Mouse (Mus musculus) lung, embryonic 14.5 days (tissue): ENCODE results near the gene Klri1. TPM values are rescaled to one million over a fixed set of nuclear protein-coding genes. Genes with fewer than 3 reads are reported as not detected.
"Not testable (repeated sequence)": the region's sequence is repeated elsewhere in the genome, so short reads cannot be mapped to it uniquely, and the experiment has no call there.

Experiments
- ATAC-seq: fragments of 200-750 bp; cut with Nextera tagmentation; 2 replicates; pipeline ENCODE4 v1.8.0; 2017; ENCODE audit warnings: mild to moderate bottlenecking, moderate TSS enrichment, moderate library complexity; ENCODE audit not compliant: insufficient read depth
- DNase-seq: peaks from one replicate; pipeline ENCODE4 v3.0.0-alpha.2; 2015
- H3K27ac ChIP-seq: fragments of 300-500 bp; sonication (generic); 2 replicates; pipeline ENCODE4 v1.5.1; 2014; ENCODE audit warnings: low read depth, mild to moderate bottlenecking, moderate library complexity
- H3K27me3 ChIP-seq: fragments of 300-500 bp; sonication (generic); 2 replicates; pipeline ENCODE4 v1.6.1; 2014; ENCODE audit warnings: low read length, control low read depth; ENCODE audit not compliant: insufficient read depth
- H3K36me3 ChIP-seq: fragments of 300-500 bp; sonication (generic); 2 replicates; pipeline ENCODE4 v1.6.1; 2014; ENCODE audit warnings: control low read depth; ENCODE audit not compliant: insufficient read depth
- H3K4me1 ChIP-seq: fragments of 300-500 bp; sonication (generic); 2 replicates; pipeline ENCODE4 v1.6.1; 2014; ENCODE audit warnings: antibody characterized with exemption, control low read depth; ENCODE audit not compliant: insufficient read depth
- H3K4me2 ChIP-seq: fragments of 300-500 bp; sonication (generic); 2 replicates; pipeline ENCODE4 v1.6.1; 2014; ENCODE audit warnings: mild to moderate bottlenecking
- H3K4me3 ChIP-seq: fragments of 300-500 bp; sonication (generic); 2 replicates; pipeline ENCODE4 v1.5.1; 2014; ENCODE audit warnings: low read depth, low read length
- H3K9ac ChIP-seq: fragments of 300-500 bp; sonication (generic); 2 replicates; pipeline ENCODE4 v1.6.1; 2014
- H3K9me3 ChIP-seq: fragments of 300-500 bp; sonication (generic); 2 replicates; pipeline ENCODE4 v1.6.1; 2016; ENCODE audit warnings: low read depth, low read length, control low read depth
- CTCF ChIP-seq: IDR thresholded peaks from 2 replicates; pipeline ENCODE4 v1.5.1; 2016; ENCODE audit warnings: antibody characterized with exemption, low read depth
- WGBS: fragments of 180-500 bp; shearing (Covaris S2); extraction: QIAGEN DNeasy Blood & Tissue Kit; methylation state at CpG from one replicate; pipeline ENCODE4 v1.1.7; 2014; 5-methylcytosine and 5-hydroxymethylcytosine counted together
- microRNA-seq: library from miRNA; unstranded; fragments of <30 nt; microRNA quantifications from one replicate; pipeline ENCODE4, GENCODE M21; 2016; ENCODE audit warnings: borderline number of aligned reads
- polyA plus RNA-seq: library from polyadenylated mRNA; unstranded; fragments of >200 nt; fragmentation: Nextera tagmentation; extraction: Ambion mirVana; gene quantifications from 2 replicates; pipeline ENCODE4 v1.2.1, GENCODE M21; 2014

The Klri1 gene
- polyA plus RNA-seq, 1 experiment from 2014 or later = not detected

DNA sequence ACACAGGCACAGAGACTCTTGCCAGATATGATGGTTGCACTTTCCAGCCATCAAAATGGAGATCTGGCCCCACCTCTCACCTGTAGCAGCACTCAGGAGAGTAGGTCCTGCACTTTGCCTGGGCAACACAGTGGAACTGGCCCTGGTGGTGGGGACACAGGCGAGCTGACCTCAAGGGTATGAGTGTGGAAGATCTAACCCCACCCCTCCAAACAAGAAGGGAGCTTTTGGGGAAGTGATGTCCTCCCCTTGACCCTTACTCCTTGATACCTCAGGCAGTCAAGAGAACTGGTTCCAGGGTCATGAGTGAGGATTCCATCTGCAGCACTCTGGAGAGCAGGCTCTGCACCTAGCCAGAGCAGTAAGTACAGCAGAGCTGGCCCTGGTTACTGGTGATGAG lies 4.5 kb upstream of the Klri1 start:
- Histone ChIP-seq H3K9me3 (no peaks in the 10 kb centered on the region), H3K4me3 (no peak overlapping the region), H3K9ac (no peak overlapping the region), H3K4me2 (no peak overlapping the region), H3K36me3 (no peaks in the 10 kb centered on the region), H3K27me3 (no peaks in the 10 kb centered on the region), H3K4me1 (no peaks in the 10 kb centered on the region), H3K27ac (no peak overlapping the region)
- no peak for ATAC-seq
- DNase-seq = no peak
- WGBS = 45% methylated on average over 1 of the region's 1 CpGs
- no peak for TF ChIP-seq CTCF

DNA sequence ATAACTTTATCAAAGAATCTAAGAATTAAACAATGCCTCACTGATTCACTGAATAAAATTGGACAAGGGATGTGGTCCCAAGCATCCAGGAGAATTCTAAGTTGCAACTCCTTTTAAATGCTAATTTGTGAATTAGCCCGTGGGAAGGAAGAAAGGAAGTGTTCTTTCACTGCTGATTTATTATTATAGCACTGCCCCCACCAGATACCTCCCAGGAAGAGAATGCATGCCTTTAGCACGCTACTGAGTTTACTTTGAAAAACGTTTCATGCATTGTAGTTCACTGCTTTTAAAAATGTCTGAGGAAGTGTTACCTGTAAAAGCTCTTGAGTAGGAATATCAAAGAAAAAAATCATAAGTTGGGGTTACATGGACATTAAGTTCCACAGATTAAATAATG lies 3.6 kb upstream of the Klri1 start:
- Histone ChIP-seq H3K4me2 (no peak overlapping the region), H3K27me3 (no peaks in the 10 kb centered on the region), H3K36me3 (no peaks in the 10 kb centered on the region), H3K4me3 (no peak overlapping the region), H3K27ac (no peak overlapping the region), H3K4me1 (no peaks in the 10 kb centered on the region), H3K9ac (no peak overlapping the region), H3K9me3 (no peaks in the 10 kb centered on the region)
- whole genome bisulfite sequencing = 24% methylated on average over 3 of the region's 3 CpGs
- DNase-seq (no peak), ATAC-seq (no peak)
- TF ChIP-seq CTCF = no peak

DNA sequence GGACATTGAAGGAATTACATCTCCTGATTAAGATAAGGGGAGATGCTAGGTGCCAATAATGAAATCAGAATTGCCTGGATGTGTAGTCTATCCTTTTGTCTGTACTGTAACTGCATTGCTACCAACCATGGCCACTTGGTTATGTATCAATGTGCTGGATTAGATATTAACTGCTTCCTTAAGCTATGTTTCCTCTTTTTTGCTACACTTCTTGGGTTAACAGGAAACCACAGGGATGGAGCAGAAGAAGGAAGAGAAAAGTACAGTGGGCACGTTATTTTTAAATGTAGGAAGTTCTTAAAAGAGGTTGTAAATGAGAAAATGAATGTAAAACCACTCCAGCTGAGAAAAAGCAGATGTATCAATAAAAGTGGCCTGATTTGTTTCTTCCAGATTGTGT lies 3.4 kb downstream of the Klri1 start:
- ATAC-seq = no peak
- Histone ChIP-seq H3K4me1 (no peaks in the 10 kb centered on the region), H3K9ac (no peak overlapping the region), H3K4me3 (no peak overlapping the region), H3K27me3 (no peaks in the 10 kb centered on the region), H3K36me3 (no peaks in the 10 kb centered on the region), H3K4me2 (no peak overlapping the region), H3K9me3 (no peaks in the 10 kb centered on the region), H3K27ac (no peak overlapping the region)
- 26% methylated on average over 1 of the region's 1 CpGs for WGBS
- no peak for DNase-seq
- no peak for TF ChIP-seq CTCF

DNA sequence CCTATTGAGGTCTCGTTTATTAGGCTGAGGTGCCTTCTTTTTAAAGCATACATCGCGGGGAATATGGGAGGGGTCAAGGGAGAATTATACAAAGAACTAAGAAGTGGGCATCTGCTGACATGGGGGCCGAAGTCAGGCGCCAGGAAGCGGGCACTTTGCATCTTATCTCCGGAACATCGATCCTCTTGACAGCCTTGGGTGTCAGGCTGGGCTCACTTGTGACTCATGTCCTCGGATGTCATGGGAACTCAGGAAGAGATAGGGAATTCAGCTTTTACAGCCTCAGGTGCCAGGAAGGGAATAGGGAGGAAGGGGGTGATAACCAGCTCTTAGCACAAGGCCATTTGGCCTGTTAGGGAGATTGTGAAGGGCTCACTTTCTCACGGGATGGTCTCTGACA lies 25.5 kb downstream of the Klri1 start:
- not testable (repeated sequence) for H3K4me1 ChIP-seq, H3K27me3 ChIP-seq, H3K36me3 ChIP-seq, H3K9me3 ChIP-seq, H3K27ac ChIP-seq, DNase-seq, H3K4me3 ChIP-seq, ATAC-seq, H3K9ac ChIP-seq, H3K4me2 ChIP-seq
- 66% methylated on average over 10 of the region's 10 CpGs for WGBS

DNA sequence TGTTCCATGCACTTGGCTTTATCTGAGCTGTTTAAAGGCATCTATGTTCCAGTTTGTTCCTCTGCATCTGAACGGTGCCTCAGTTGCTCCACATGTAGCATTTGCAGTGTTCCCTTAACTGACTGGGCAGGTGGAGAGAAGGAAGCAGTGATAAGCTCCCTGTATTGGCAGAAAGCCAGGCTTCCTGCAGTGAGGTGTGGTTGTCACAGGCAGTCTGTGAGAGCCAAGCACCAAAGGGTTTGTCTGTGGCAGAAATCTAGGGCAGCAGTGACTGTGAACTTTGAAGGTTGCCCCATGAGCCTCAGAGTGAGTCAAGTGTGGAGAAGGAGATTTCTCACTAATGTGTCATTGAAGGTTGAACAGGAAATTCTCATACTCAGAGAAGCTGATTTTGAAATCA lies 36.6 kb downstream of the Klri1 start:
- H3K36me3 ChIP-seq = no peaks in the 10 kb centered on the region
- H3K27ac ChIP-seq = no peak overlapping the region
- H3K4me3 ChIP-seq = no peak overlapping the region
- no peak overlapping the region for H3K9ac ChIP-seq
- DNase-seq (peak; percentile 3), ATAC-seq (no peak)
- no peak overlapping the region for H3K4me2 ChIP-seq
- TF ChIP-seq CTCF = no peak
- WGBS = 56% methylated on average over 1 of the region's 1 CpGs
- H3K9me3 ChIP-seq = no peaks in the 10 kb centered on the region
- H3K4me1 ChIP-seq = no peaks in the 10 kb centered on the region
- no peaks in the 10 kb centered on the region for H3K27me3 ChIP-seq

DNA sequence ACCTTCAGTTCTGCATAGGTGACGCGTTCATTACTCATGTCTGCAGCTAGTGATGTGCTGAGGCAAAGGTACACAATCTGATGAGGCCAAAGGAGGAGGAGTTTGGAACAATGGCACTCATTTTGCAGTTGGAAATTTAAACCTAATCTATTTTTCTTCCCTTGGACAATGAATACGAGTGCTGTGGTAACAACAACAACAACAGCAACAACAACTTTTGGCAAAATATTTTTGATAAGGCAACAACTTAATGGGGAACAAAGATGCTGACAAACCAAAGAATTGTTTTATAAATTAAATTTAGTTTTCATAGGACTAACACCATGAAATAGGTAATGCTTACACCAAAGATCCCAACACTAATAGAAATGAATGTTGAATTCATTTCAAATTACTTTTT lies 38.1 kb downstream of the Klri1 start, which contains the start of gene Klrc1:
Klrc1 (minus strand) TSS at position 101 of the 400 bp plus-strand sequence.
- no peak for ATAC-seq
- Histone ChIP-seq H3K9me3 (no peaks in the 10 kb centered on the region), H3K4me2 (no peak within 1 kb of the TSS), H3K36me3 (no peaks in the 10 kb centered on the region), H3K4me3 (no peak within 1 kb of the TSS), H3K9ac (no peak within 1 kb of the TSS), H3K27ac (no peak within 1 kb of the TSS), H3K4me1 (no peaks in the 10 kb centered on the region), H3K27me3 (no peaks in the 10 kb centered on the region)
- DNase-seq = no peak
- TF ChIP-seq CTCF = no peak
- 79% methylated on average over 3 of the region's 3 CpGs for WGBS

DNA sequence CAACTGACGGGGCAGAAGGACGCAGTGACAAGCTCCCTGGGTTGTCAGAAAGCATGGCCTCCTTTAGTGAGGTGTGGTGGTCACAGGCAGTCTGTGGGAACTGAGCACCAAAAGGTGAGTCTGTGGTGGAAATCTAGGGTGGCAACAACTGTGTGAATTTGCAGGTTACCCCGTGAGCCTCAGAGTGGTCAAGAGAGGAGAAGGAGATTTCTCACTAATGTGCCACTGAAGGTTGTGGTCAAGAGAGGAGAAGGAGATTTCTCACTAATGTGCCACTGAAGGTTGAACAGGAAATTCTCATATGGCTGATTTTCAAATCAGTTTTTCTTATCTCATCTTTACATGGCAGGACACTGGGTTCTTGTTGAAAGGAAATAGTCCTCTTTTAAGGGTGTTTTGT lies 55.6 kb downstream of the Klri1 start:
- H3K9me3 ChIP-seq, ATAC-seq, H3K27ac ChIP-seq, H3K4me3 ChIP-seq, H3K36me3 ChIP-seq, H3K9ac ChIP-seq, DNase-seq, H3K27me3 ChIP-seq, H3K4me2 ChIP-seq, H3K4me1 ChIP-seq: not testable (repeated sequence)
- WGBS = 60% methylated on average over 1 of the region's 3 CpGs

DNA sequence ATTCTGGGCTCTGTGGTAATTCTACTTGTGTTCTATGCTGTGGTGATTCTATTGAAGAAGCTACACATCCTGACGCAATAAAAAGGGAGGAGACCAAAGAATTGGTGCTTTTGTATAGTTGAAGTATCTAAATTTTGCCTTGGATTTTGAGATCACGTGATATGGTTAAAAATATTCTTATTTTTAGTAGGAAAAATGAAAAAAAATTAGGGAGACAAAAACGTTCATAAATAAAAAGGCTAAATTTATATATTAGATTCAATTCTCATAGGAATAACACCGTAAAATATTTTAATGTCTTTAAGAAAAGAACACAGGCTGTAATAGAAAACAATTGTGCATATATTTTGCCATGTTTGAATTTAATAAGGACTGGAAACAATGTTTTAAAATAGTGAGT lies 56.3 kb downstream of the Klri1 start, which contains the start of gene Klrc2:
Klrc2 (minus strand) TSS at position 101 of the 400 bp plus-strand sequence.
- H3K9ac ChIP-seq, H3K9me3 ChIP-seq, H3K27me3 ChIP-seq, DNase-seq, H3K4me1 ChIP-seq, ATAC-seq, H3K4me3 ChIP-seq, H3K27ac ChIP-seq, H3K36me3 ChIP-seq, H3K4me2 ChIP-seq: not testable (repeated sequence)
- WGBS = 77% methylated on average over 4 of the region's 4 CpGs

Small RNA genes within 50 kb of the gene (microRNA-seq; reads per million reads assigned to microRNA genes)
- gene Mir680-1 = not detected

Other genes starting within 250 kb of the Klri1 start
- gene Olr1, start 210.0 kb downstream of the Klri1 start, polyA plus RNA-seq = 0.18 and 0.21 TPM in 2 replicates
- 0.47 and 0.55 TPM in 2 replicates for gene Tmem52b, start 204.6 kb downstream of the Klri1 start, polyA plus RNA-seq
- gene Gabarapl1, start 184.0 kb downstream of the Klri1 start, polyA plus RNA-seq = 12.4 and 12.5 TPM in 2 replicates
- not detected in 2 replicates for gene Klre1, start 139.2 kb downstream of the Klri1 start, polyA plus RNA-seq
- not detected in 2 replicates for gene Klrd1, start 125.3 kb downstream of the Klri1 start, polyA plus RNA-seq
- 0.15 TPM in 1 of 2 replicates, not detected in the other for gene Klrk1, start 93.3 kb downstream of the Klri1 start, polyA plus RNA-seq
- not detected in 2 replicates for gene Klrc3, start 73.8 kb downstream of the Klri1 start, polyA plus RNA-seq
- not detected in 2 replicates for gene Klrc2, start 56.4 kb downstream of the Klri1 start, polyA plus RNA-seq
- 0.12 TPM in 1 of 2 replicates, not detected in the other for gene Klrc1, start 38.2 kb downstream of the Klri1 start, polyA plus RNA-seq
- gene Klri2, start 23.4 kb upstream of the Klri1 start, polyA plus RNA-seq = not detected in 2 replicates
- not detected in 2 replicates for gene Gm156, start 67.1 kb upstream of the Klri1 start, polyA plus RNA-seq
- gene Gm17631, start 145.5 kb upstream of the Klri1 start, polyA plus RNA-seq = not detected in 2 replicates
- gene Klra17, start 159.5 kb upstream of the Klri1 start, polyA plus RNA-seq = not detected in 2 replicates
- gene Klra5, start 200.5 kb upstream of the Klri1 start, polyA plus RNA-seq = not detected in 2 replicates